Mouse (Mus musculus): ENCODE measurements around the gene Mipep. TPM values are rescaled to one million over a fixed set of nuclear protein-coding genes. Genes with fewer than 3 reads are reported as not detected.
A peak's percentile ranks its signal among the peaks of the same experiment; 100 is the strongest.

The Mipep gene
- total RNA-seq, 4 experiments from 2014 or later = 35.0 to 37.7 (median 36.3) TPM

GRCm38 (mm10) chr14:60799762-60800728 lies 15.7 kb downstream of the Mipep start:
- DNase-seq (ENCODE audit: low spot score in 2 of 2) = no peak

GRCm38 (mm10) chr14:60802026-60802425 lies 17.7 kb downstream of the Mipep start:
- no peak for DNase-seq (ENCODE audit: low spot score in 2 of 2)

- no peak for DNase-seq (ENCODE audit: low spot score in 2 of 2)
These were observed 20.6 kb downstream of the Mipep start for GRCm38 (mm10) chr14:60804978-60805377.

GRCm38 (mm10) chr14:60805871-60806270 lies 21.5 kb downstream of the Mipep start:
- peak in 1 of 2 experiments; percentile 20 for DNase-seq (ENCODE audit: low spot score in 2 of 2)

GRCm38 (mm10) chr14:60806891-60807344 lies 22.5 kb downstream of the Mipep start:
- no peak for DNase-seq (ENCODE audit: low spot score in 2 of 2)

- DNase-seq (ENCODE audit: low spot score in 2 of 2) = no peak
These were observed 25.5 kb downstream of the Mipep start for GRCm38 (mm10) chr14:60809881-60810280.

GRCm38 (mm10) chr14:60811547-60811946 lies 27.2 kb downstream of the Mipep start:
- DNase-seq (ENCODE audit: low spot score in 2 of 2) = no peak

- DNase-seq (ENCODE audit: low spot score in 2 of 2) = no peak
These were observed 30.7 kb downstream of the Mipep start for GRCm38 (mm10) chr14:60815098-60815497.

GRCm38 (mm10) chr14:60818045-60818444 lies 33.7 kb downstream of the Mipep start:
- DNase-seq (ENCODE audit: low spot score in 2 of 2) = no peak

GRCm38 (mm10) chr14:60830096-60830495 lies 45.7 kb downstream of the Mipep start:
- no peak for DNase-seq (ENCODE audit: low spot score in 2 of 2)

GRCm38 (mm10) chr14:60836709-60837108 lies 52.3 kb downstream of the Mipep start:
- DNase-seq (ENCODE audit: low spot score in 2 of 2) = no peak

- no peak for DNase-seq (ENCODE audit: low spot score in 2 of 2)
These were observed 55.3 kb downstream of the Mipep start for GRCm38 (mm10) chr14:60839654-60840053.

- DNase-seq (ENCODE audit: low spot score in 2 of 2) = no peak
These were observed 57.7 kb downstream of the Mipep start for GRCm38 (mm10) chr14:60841977-60842659.

GRCm38 (mm10) chr14:60843596-60843995 lies 59.2 kb downstream of the Mipep start:
- no peak for DNase-seq (ENCODE audit: low spot score in 2 of 2)

GRCm38 (mm10) chr14:60845261-60846045 lies 61.1 kb downstream of the Mipep start:
- no peak for DNase-seq (ENCODE audit: low spot score in 2 of 2)

- DNase-seq (ENCODE audit: low spot score in 2 of 2) = no peak
These were observed 61.8 kb downstream of the Mipep start for GRCm38 (mm10) chr14:60846174-60846573.

- DNase-seq (ENCODE audit: low spot score in 2 of 2) = no peak
These were observed 63.8 kb downstream of the Mipep start for GRCm38 (mm10) chr14:60848194-60848593.

- DNase-seq (ENCODE audit: low spot score in 2 of 2) = no peak
These were observed 65.7 kb downstream of the Mipep start for GRCm38 (mm10) chr14:60850101-60850500.

- no peak for DNase-seq (ENCODE audit: low spot score in 2 of 2)
These were observed 67.3 kb downstream of the Mipep start for GRCm38 (mm10) chr14:60851632-60852031.

GRCm38 (mm10) chr14:60856199-60856912 lies 72.0 kb downstream of the Mipep start:
- DNase-seq (ENCODE audit: low spot score in 2 of 2) = no peak

GRCm38 (mm10) chr14:60856913-60857300 lies 72.5 kb downstream of the Mipep start:
- no peak for DNase-seq (ENCODE audit: low spot score in 2 of 2)

Data from gastrocnemius, adult 8-10 months (tissue).